Mouse (Mus musculus) layer of hippocampus, postnatal 10 days (tissue): ENCODE data around the gene Gna11. TPM values are rescaled to one million over a fixed set of nuclear protein-coding genes. Genes with fewer than 3 reads are reported as not detected.

Experiments used
- DNase-seq, 2 experiments: peaks; one replicate each; pipeline ENCODE4 v3.0.0; 2021; ENCODE audit warnings: low spot score in 2 of 2
- total RNA-seq, 2 experiments: library from RNA; stranded (reverse); gene quantifications; 2 replicates each; pipeline ENCODE4 v1.2.3; 2021

Gene Gna11
- total RNA-seq, 2 experiments from 2014 or later: 124 to 125 TPM

DNA sequence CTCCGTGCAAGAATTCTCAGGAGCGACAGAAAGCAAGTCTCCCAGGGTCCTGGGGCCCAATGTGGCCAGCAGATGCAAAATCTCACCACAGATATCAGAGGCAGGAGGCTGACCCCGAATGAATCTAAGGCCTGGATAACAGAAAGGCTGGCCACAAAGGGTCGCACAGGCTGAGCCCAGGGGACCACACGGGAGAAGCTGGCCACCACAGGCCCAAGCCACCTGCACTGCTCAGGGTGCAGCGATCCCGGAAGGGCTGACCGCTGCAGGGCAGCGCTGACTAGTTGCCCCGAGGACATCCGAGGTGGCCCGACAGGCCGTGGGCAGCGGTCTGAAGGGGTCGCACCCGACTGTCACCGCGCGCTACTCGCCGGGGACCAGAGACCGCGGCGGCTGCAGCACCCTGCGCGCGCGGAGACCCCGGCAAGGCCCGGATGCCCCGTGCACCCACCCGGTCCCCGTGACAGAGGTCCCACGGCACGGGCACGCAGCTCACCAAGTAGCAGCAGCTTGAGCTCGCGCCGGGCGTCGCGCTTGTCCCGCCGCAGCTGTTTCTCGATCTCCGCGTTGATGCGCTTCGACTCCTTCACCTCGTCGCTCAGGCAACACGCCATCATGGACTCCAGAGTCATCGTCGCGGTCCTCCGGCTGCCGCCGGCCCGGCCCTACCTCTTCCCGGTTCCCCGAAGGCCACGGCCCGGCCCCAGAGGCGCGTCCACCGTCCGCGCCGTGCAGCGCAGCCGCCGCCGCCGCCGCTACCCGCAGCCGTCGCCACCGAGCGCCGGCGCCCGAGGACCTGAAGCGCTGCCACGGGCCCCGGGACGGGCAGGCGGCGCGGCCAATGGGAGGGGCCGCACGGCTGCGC, 462 bp downstream of the Gna11 start:
- no peak for DNase-seq

- no peak for DNase-seq
Measured at GRCm38 (mm10) chr10:81543633-81544032, 1.4 kb downstream of the Gna11 start.

DNA sequence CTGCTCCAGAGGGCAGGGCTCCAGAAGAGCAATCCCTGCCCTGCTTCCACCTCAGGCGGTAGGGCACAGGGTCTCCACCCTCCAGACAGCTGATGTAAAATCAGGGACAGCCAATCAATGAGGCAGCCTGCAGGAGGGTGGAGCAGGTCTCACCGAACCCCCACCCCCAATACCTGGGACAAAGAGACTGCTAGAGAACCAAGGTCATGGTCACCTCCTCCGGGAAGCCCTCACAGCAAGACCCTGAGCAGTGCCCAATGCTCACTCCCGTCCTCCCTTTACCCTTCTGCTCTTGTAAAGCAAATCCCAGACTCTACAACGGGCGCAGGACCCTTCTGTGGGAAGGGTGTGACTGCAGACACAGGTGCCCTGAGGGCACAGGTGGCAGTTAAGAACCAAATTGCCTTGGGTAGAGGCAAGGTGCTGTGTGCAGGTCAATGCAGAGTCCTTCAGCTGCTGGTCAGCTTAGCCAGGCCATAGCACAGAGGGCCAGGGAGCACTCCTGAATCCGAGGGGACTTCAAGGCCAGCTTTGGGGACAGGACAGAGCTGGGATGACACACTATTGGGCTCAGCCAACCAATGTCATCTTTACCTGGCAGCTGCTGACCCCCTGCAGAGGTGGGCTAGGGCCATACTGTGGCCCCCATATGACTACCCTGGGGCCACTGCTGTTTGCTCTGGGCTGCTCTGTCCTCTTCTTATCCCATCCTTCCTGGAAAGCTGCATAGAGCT, 2.1 kb downstream of the Gna11 start:
- DNase-seq: no peak

DNA sequence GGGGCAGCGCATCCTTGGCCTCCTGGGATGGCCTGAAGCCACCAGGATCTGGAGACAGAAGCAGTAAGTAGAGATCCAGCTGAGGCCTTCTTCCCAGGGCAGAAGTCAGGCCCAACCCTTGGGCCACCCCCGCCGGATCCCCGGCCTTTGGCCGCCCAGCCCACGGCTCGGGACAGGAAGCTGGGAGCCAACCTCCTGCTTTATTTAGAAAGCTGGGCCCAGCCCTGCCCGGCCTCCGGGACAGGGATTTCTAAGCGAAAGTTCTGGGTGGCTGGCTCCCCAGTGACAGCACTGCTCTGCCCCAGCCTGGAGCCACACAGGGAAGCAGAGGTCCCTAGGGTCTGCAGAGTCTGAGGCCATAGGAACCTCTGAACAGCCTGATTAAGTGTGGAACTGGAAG, 3.2 kb downstream of the Gna11 start:
- no peak for DNase-seq

DNA sequence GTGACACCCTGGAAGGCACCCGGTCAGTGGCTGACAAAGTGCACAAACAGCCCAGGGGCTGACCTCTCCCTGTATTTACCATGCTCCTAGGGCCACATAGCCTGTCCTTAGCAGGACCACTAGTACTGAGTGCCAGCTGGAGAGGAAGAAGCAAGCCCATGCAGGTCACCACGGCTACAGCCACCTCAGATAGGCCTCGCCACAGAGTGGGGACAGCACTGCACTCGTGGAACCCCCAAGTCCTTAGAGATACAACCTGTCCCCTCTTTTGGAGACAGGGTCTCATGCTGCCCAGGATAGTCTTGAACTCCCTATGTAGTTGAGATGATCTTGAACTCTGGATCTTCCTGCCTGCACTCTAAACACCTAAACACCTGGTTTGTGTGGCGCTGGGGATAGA, 3.6 kb downstream of the Gna11 start:
- no peak for DNase-seq

DNA sequence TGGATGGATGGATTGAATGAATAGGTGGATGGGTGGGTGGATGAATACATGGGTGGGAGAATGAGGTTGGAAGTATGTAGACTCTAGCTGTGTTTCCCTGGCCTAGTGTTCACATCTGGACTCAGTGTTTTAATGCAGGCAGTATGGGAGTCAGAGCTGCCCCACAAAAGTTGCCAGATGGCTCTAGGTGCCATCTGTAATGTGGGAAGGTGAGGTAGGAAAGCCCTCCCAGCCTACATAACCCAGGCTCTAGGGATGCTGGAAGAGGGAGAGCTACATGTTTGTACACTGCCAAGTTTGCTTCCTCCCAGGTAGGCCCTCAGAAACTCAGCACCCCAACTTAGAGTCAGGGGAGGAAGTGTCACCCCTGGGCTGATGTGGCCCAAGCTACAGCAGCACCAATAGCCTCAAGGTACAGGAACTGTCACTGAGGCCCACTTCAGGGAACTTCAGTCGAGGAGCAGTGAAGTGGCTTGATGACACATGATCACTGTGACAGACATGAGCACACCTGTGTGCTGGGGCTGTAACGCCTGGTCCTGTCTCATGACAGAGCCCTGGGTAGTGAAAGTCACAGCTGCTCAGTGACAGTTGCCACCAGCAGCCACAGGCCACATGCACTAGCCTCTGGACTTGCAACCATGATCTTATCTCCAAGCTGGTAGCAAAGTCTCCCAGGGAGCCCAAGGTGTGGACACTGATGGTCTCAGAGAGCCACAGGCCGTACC, 6.5 kb downstream of the Gna11 start:
- DNase-seq: no peak

GRCm38 (mm10) chr10:81537429-81537828, 7.6 kb downstream of the Gna11 start:
- no peak for DNase-seq

- peak in 1 of 2 experiments; percentile 38 for DNase-seq
Measured at GRCm38 (mm10) chr10:81536734-81537133, 8.3 kb downstream of the Gna11 start.

DNA sequence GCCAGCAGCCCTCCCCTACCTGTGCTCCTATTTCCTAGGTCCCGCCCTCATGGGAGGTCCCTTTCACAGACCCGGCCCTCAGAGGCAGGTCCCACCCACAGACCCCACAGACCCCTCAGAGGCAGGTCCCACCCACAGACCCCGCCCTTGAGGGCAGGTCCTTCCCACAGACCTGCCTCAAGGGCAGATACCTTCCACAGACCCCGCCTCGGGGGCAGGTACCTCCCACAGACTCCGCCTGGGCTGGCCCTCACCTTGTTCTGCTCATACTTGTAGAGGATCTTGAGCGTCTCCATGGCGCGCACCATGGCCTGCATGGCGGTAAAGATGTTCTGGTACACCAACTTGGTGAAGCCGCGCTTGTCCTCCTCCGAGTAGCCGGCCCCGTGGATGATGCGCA, 10.2 kb downstream of the Gna11 start:
- DNase-seq: no peak

DNA sequence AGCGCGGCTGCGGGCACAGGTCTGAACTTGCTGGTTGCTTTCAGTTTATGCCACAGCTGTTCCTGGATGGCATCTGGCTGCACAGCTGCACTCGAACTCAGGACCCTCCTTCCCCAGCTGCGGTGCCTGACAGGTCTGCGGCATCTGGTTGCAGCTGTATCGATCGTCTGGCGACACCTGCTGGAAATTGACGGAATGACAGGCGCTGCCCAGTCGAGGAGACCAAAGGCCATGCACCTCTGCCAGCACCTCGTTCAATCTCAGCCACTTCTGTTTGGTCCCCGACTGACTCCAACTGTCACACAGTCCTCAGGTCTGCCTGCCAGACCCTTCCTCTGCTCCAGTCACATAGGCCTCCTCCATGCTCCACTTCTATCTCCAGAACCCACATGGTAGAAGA, 18.2 kb downstream of the Gna11 start:
- peak; percentile 78 to 80 for DNase-seq

GRCm38 (mm10) chr10:81525017-81525694, 19.8 kb downstream of the Gna11 start:
- DNase-seq: no peak

- DNase-seq: no peak
Measured at GRCm38 (mm10) chr10:81524051-81524605, 20.9 kb downstream of the Gna11 start, which contains the start of gene Gna15. Gna15 (minus strand) TSS chr10:81524225.

DNA sequence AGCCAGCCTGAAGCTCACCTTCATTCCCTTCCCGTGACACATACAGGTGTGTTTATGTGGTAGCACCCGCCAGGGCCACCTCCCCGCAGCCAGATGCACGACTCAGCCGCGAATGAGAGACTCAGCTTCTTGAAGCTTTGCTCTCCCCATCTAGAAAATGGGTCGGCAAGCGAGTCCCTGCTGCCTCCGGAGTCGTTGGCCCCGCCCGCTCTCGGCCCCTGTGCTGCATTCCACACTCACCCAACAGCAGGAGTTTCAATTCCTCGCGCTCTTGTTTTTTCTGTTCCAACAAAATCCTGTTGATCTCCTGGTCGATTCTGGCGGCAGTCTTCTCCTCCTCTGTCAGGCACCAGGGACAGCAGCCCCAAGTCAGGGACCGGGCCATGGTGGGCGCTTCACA, 21.4 kb downstream of the Gna11 start:
- DNase-seq: no peak

- no peak for DNase-seq
Measured at GRCm38 (mm10) chr10:81523142-81523541, 21.8 kb downstream of the Gna11 start.

DNA sequence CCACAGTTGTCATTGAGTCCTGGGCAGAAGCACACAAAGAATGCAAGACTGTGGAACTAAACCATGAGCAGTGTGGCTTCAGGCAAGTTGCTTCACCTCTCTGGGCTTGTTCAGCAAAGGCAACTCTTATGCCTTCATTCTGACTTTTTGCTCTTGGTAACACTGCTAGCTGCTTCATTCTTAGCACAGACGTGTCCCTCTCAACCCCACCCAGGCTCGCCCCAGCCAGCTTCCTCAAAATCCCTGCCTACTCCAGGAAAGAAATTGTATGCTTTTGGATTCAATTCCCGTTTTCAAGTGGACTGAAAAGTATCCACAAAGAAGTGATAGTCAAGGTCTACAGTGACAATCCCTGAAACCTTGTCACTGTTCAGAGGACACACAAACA, 25.0 kb downstream of the Gna11 start:
- DNase-seq: no peak

DNA sequence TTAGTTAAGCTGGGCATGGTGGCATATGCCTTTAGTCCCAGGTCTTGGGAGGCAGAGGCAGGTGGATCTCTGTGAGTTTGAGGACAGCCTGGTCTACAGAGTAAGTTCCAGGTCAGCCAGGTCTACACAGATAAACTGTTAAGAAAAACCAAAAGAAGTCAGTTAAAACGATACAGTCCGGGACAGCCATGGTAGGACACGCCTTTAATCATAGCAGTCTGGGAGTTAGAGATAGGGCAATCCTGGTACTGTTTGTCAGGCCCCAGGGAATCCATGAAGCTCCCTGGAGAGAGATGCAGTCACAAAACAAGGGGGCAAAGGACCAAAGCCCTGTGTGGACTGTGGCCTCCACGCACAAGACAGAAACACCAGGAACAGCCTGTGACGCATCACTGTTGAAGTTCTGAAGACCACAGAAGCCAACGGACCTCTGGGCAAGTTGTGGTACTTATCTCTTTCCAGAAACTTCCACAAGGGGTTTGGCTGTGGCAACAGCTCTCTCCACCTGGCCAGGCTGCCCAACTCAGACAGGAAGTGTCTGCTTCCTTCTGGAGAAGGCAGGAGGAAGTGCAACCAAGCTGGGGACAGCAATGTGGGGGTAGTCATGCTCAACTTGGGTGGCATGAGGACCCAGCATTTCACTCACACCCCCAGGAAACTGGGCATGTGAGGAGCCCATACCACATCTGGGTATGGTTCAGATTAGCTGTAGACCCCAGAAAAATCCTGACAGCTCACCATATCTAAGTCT, 25.6 kb downstream of the Gna11 start:
- DNase-seq: no peak

DNA sequence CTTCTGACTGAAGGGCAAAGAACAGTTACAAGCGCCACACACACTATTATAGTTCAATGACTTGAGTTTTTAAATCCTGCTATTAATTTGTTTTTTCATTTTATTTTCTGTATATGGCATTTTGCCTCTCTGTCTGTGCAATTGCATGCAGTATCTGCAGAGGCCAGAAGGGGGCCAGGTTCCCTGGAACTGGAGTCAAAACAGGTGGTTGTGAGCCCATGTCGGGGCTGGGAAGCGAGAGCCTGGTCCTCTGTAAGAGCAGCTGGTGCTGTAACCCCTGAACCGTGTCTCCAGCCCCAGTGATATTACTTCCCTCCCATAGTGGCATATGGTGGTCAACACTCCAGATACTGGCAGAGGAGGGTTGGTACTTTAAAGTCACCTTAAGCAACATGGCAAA, 26.4 kb downstream of the Gna11 start:
- peak; percentile 75 to 79 for DNase-seq

DNA sequence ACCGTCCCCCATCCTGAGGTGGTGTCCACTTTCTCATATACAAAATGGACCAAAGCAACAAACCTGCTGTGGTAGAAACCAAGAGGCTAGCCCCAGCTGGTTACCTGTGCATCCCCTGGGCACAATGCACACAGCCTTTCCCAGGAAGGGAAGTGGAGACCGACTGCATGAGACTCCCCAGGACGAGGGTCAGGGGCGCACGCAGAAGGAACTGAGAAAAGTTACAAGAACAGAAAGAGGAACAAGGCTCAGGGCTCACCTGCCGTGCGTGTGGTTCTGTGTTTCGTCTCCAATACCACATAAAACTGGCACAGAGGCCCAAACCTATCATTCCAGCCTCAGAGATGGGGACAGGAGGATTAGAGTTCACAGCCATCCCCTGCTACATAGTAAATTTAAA, 27.8 kb downstream of the Gna11 start:
- DNase-seq: no peak

- no peak for DNase-seq
Measured at GRCm38 (mm10) chr10:81513798-81514197, 31.2 kb downstream of the Gna11 start.

DNA sequence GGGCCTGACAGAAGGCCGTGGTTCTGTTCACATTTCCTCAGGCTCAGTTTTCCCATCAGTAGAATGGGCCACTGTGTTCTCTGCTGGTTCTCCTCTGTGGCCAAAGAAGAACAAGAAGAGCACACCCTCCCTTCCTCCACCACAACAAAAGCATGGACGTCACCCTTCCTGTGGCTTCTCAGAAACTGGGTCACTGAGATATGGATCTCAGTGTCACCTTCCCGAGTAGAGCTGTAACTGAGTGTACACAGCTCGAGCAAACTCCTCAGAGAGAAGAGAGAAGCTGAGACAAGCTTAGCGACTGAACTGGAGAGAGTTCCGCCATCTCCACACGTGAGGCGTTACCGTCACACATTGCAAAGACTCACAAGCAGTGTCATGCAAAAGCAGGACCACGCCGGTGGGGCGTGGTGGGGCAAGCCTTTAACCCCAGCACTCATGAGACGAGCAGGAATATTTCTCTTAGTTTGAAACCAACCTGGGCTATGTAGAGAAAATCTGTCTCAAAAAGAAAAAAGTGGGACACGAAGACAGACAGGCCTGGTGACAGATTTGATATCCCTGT, 34.7 kb downstream of the Gna11 start:
- no peak for DNase-seq
